Mouse (Mus musculus): ENCODE measurements around the gene Ly86.

Ly86 gene

GRCm38 (mm10) chr13:37431707-37432106 lies 86.7 kb downstream of the Ly86 start:
- DNase-seq (ENCODE audit: low spot score in 2 of 2) = no peak

- DNase-seq (ENCODE audit: low spot score in 2 of 2) = no peak
These were observed 87.6 kb downstream of the Ly86 start for GRCm38 (mm10) chr13:37432653-37433052.

GRCm38 (mm10) chr13:37433142-37433541 lies 88.1 kb downstream of the Ly86 start:
- no peak for DNase-seq (ENCODE audit: low spot score in 2 of 2)

- no peak for DNase-seq (ENCODE audit: low spot score in 2 of 2)
These were observed 88.7 kb downstream of the Ly86 start for GRCm38 (mm10) chr13:37433730-37434129.

- DNase-seq (ENCODE audit: low spot score in 2 of 2) = peak; percentile 80 to 81
These were observed 89.2 kb downstream of the Ly86 start for GRCm38 (mm10) chr13:37434137-37434772.

- peak in 1 of 2 experiments; percentile 53 for DNase-seq (ENCODE audit: low spot score in 2 of 2)
These were observed 89.8 kb downstream of the Ly86 start for GRCm38 (mm10) chr13:37434841-37435240.

- no peak for DNase-seq (ENCODE audit: low spot score in 2 of 2)
These were observed 91.4 kb downstream of the Ly86 start for GRCm38 (mm10) chr13:37436267-37437013.

- no peak for DNase-seq (ENCODE audit: low spot score in 2 of 2)
These were observed 93.8 kb downstream of the Ly86 start for GRCm38 (mm10) chr13:37438788-37439187.

- DNase-seq (ENCODE audit: low spot score in 2 of 2) = peak in 1 of 2 experiments; percentile 64
These were observed 94.5 kb downstream of the Ly86 start for GRCm38 (mm10) chr13:37439477-37439876.

GRCm38 (mm10) chr13:37439941-37440340 lies 94.9 kb downstream of the Ly86 start:
- no peak for DNase-seq (ENCODE audit: low spot score in 2 of 2)

GRCm38 (mm10) chr13:37440593-37441307 lies 95.7 kb downstream of the Ly86 start:
- DNase-seq (ENCODE audit: low spot score in 2 of 2) = no peak

GRCm38 (mm10) chr13:37442058-37442457 lies 97.0 kb downstream of the Ly86 start:
- DNase-seq (ENCODE audit: low spot score in 2 of 2) = peak in 1 of 2 experiments; percentile 57

- no peak for DNase-seq (ENCODE audit: low spot score in 2 of 2)
These were observed 97.5 kb downstream of the Ly86 start for GRCm38 (mm10) chr13:37442531-37442930.

- DNase-seq (ENCODE audit: low spot score in 2 of 2) = peak; percentile 68 to 74
These were observed 101.8 kb downstream of the Ly86 start for GRCm38 (mm10) chr13:37446699-37447258.

GRCm38 (mm10) chr13:37451021-37451420 lies 106.0 kb downstream of the Ly86 start:
- no peak for DNase-seq (ENCODE audit: low spot score in 2 of 2)

GRCm38 (mm10) chr13:37451471-37451870 lies 106.5 kb downstream of the Ly86 start:
- DNase-seq (ENCODE audit: low spot score in 2 of 2) = peak; percentile 58 to 65

- peak; percentile 71 to 73 for DNase-seq (ENCODE audit: low spot score in 2 of 2)
These were observed 107.3 kb downstream of the Ly86 start for GRCm38 (mm10) chr13:37452022-37452941.

GRCm38 (mm10) chr13:37453203-37453602 lies 108.2 kb downstream of the Ly86 start:
- DNase-seq (ENCODE audit: low spot score in 2 of 2) = peak; percentile 84 to 88

- DNase-seq (ENCODE audit: low spot score in 2 of 2) = no peak
These were observed 109.3 kb downstream of the Ly86 start for GRCm38 (mm10) chr13:37454356-37454755.

- no peak for DNase-seq (ENCODE audit: low spot score in 2 of 2)
These were observed 110.6 kb downstream of the Ly86 start for GRCm38 (mm10) chr13:37455561-37455960.
